In genomic region chr19:31170985-31171384, GRCm38 (mm10) we compare ENCODE assay signal across 27 mouse cellular contexts.
DNase-seq lines count a peak whose midpoint lies in the region; ATAC-seq and TF ChIP-seq lines count a peak whose summit lies in the region.
"Had no signal": no experiment of that assay in that cellular context is flagged by ENCODE, and none has a peak within 500 bp of the region (broad histone marks: within the 10 kb centered on the region; RNA-seq: fewer than 3 reads in every experiment).

No protein-coding gene starts in this region.

- in situ Hi-C loops in ES-E14 (cut with MboI; ENCODE audit: low sequenced_read_pairs in 2 of 2, unreplicated experiment in 2 of 2), result no loop called here

- H3K4me3 ChIP-seq in kidney, embryonic 15.5 days (replicated peaks), result no peak overlapping the region
- H3K4me3 ChIP-seq in ES-Bruce4 (ENCODE audit: low read depth, low read length) (no peak overlapping the region), ES-E14 (ENCODE audit: insufficient read depth in 1 of 2, low read depth in 1 of 2, low read length in 2 of 2, poor library complexity in 1 of 2, severe bottlenecking in 1 of 2) (no peak overlapping the region)
- H3K4me3 ChIP-seq: embryonic facial prominence, embryonic 12.5 days; embryonic facial prominence, embryonic 15.5 days; heart, adult 2 months; heart, embryonic 10.5 days; heart, embryonic 13.5 days; hindbrain, embryonic 12.5 days; hindbrain, embryonic 15.5 days had no signal

- H3K27me3 ChIP-seq in kidney, embryonic 15.5 days, result no peaks in the 10 kb centered on the region
- no peaks in the 10 kb centered on the region for H3K27me3 ChIP-seq in ES-Bruce4 (ENCODE audit: control insufficient read depth, insufficient read depth, low read length, poor library complexity, severe bottlenecking)
- H3K27me3 ChIP-seq: CH12.LX; embryonic facial prominence, embryonic 12.5 days; embryonic facial prominence, embryonic 15.5 days; heart, embryonic 13.5 days; hindbrain, embryonic 12.5 days; hindbrain, embryonic 15.5 days had no signal

- peak; percentile 85 for ATAC-seq in kidney, embryonic 15.5 days (replicated peaks; ENCODE audit: low FRiP score)
- ATAC-seq: forebrain, embryonic 14.5 days; Patski had no signal

- TF ChIP-seq POLR2A in ES-Bruce4 (IDR thresholded peaks at IDR 0.05; ENCODE audit: insufficient read depth, low read length), result no peak

- 19% methylated on average over 1 of the region's 1 CpGs for WGBS in kidney, embryonic 15.5 days

- no peak overlapping the region for H3K27ac ChIP-seq in kidney, embryonic 15.5 days
- H3K27ac ChIP-seq in ES-Bruce4 (ENCODE audit: insufficient read depth, low read length), result no peak overlapping the region
- no peak overlapping the region for H3K27ac ChIP-seq in ES-E14 (ENCODE audit: insufficient read depth, low read depth, low read length, poor library complexity, severe bottlenecking)
- H3K27ac ChIP-seq: embryonic facial prominence, embryonic 12.5 days; embryonic facial prominence, embryonic 15.5 days; heart, adult 2 months; heart, embryonic 10.5 days; heart, embryonic 13.5 days; hindbrain, embryonic 12.5 days; hindbrain, embryonic 15.5 days had no signal

- no peak for DNase-seq in kidney, postnatal 4 days
- peak; percentile 21 for DNase-seq in ES-E14 (ENCODE audit: low read depth, low spot score)
- DNase-seq in ZHBTc4 (ENCODE audit: low read depth, low spot score), result peak; percentile 35
- no peak for DNase-seq in natural killer cell, adult 2 months (ENCODE audit: low spot score in 2 of 2)
- DNase-seq in adrenal gland, adult 2 months, result no peak
- DNase-seq: adrenal gland, postnatal 14 days; B cell, adult 2 months; cerebellum, adult 11 months; cerebellum, adult 2 months; cerebellum, adult 9-11 months; cerebellum, postnatal 25 days; gastrocnemius, postnatal 25 days; heart, adult 2 months; heart, postnatal 14 days; heart, postnatal 4 days had no signal

- H3K9ac ChIP-seq in kidney, embryonic 15.5 days, result no peak overlapping the region
- H3K9ac ChIP-seq in ES-Bruce4 (ENCODE audit: low read depth, poor library complexity, severe bottlenecking) (no peak overlapping the region), ES-E14 (ENCODE audit: insufficient read depth, low read depth, low read length, poor library complexity, severe bottlenecking) (no peak overlapping the region)
- H3K9ac ChIP-seq: embryonic facial prominence, embryonic 12.5 days; embryonic facial prominence, embryonic 15.5 days; heart, embryonic 13.5 days; hindbrain, embryonic 12.5 days; hindbrain, embryonic 15.5 days had no signal

- no peaks in the 10 kb centered on the region for H3K9me3 ChIP-seq in kidney, embryonic 15.5 days (replicated peaks)
- H3K9me3 ChIP-seq in ES-Bruce4 (replicated peaks; ENCODE audit: control insufficient read depth, insufficient read depth, low read length, poor library complexity, severe bottlenecking) (no peaks in the 10 kb centered on the region), ES-E14 (ENCODE audit: control insufficient read depth, insufficient read depth, low read depth, low read length) (no peaks in the 10 kb centered on the region)
- H3K9me3 ChIP-seq: embryonic facial prominence, embryonic 12.5 days; embryonic facial prominence, embryonic 15.5 days; G1E; heart, embryonic 10.5 days; heart, embryonic 13.5 days; hindbrain, embryonic 12.5 days; hindbrain, embryonic 15.5 days had no signal

- H3K36me3 ChIP-seq in kidney, embryonic 15.5 days, result no peaks in the 10 kb centered on the region
- H3K36me3 ChIP-seq in ES-Bruce4 (ENCODE audit: control insufficient read depth, insufficient read depth, low read length, poor library complexity, severe bottlenecking), result no peaks in the 10 kb centered on the region
- H3K36me3 ChIP-seq in ES-E14 (ENCODE audit: control insufficient read depth, insufficient read depth, low read length, poor library complexity, severe bottlenecking), result no peaks in the 10 kb centered on the region
- H3K36me3 ChIP-seq: embryonic facial prominence, embryonic 12.5 days; embryonic facial prominence, embryonic 15.5 days; G1E; heart, embryonic 10.5 days; heart, embryonic 13.5 days; hindbrain, embryonic 12.5 days; hindbrain, embryonic 15.5 days had no signal

- TF ChIP-seq EP300 in ES-Bruce4 (IDR thresholded peaks at IDR 0.05; ENCODE audit: insufficient read depth, low read depth, low read length), result 0 out of 2 replicates have a peak, but pooled peaks have one; percentile 36

- no peak for TF ChIP-seq CTCF in ES-Bruce4 (IDR thresholded peaks at IDR 0.05; ENCODE audit: low read depth, low read length)

- H3K4me1 ChIP-seq in kidney, embryonic 15.5 days, result no peaks in the 10 kb centered on the region
- peaks cover 1% of the 10 kb centered on the region for H3K4me1 ChIP-seq in ES-Bruce4 (ENCODE audit: control insufficient read depth, insufficient read depth, low read length)
- no peaks in the 10 kb centered on the region for H3K4me1 ChIP-seq in ES-E14 (ENCODE audit: control insufficient read depth in 2 of 2, insufficient read depth in 2 of 2, low read length in 2 of 2, poor library complexity in 1 of 2)
- H3K4me1 ChIP-seq: embryonic facial prominence, embryonic 12.5 days; embryonic facial prominence, embryonic 15.5 days; heart, embryonic 10.5 days; heart, embryonic 13.5 days; hindbrain, embryonic 12.5 days; hindbrain, embryonic 15.5 days had no signal

- H3K4me2 ChIP-seq in kidney, embryonic 15.5 days, result no peak overlapping the region
- H3K4me2 ChIP-seq: embryonic facial prominence, embryonic 12.5 days; embryonic facial prominence, embryonic 15.5 days; heart, embryonic 13.5 days; hindbrain, embryonic 12.5 days; hindbrain, embryonic 15.5 days had no signal

TF ChIP-seq in ES-E14, 5 proteins besides CTCF, POLR2A, EP300 and RAD21:
- TF ChIP-seq CHD2 (IDR thresholded peaks at IDR 0.05; ENCODE audit: low read depth, low read length) (no peak), ZC3H11A (IDR thresholded peaks at IDR 0.05; ENCODE audit: borderline replicate concordance, low read depth, low read length) (no peak), HCFC1 (IDR thresholded peaks at IDR 0.05; ENCODE audit: borderline replicate concordance, insufficient read depth, low read length) (no peak)

Comparison
In these comparisons a context has a peak if more than half of its experiments do, and no peak if none do; other contexts are left out.
1. DNase-seq: peak in ES-E14 (single experiment) and ZHBTc4 (single experiment); none in kidney, postnatal 4 days (0 of 2), natural killer cell, adult 2 months (0 of 2) and adrenal gland, adult 2 months (single experiment).